Mouse (Mus musculus) embryo, embryonic 11 days (tissue): ENCODE results near the gene Ly6g5b.

ENCODE experiments used
- DNase-seq: peaks from one replicate; pipeline ENCODE4 v3.0.0-alpha.2; 2015

Gene Ly6g5b

GRCm38 (mm10) chr17:35077285-35077684, 37.9 kb downstream of the Ly6g5b start:
- no peak for DNase-seq

DNA sequence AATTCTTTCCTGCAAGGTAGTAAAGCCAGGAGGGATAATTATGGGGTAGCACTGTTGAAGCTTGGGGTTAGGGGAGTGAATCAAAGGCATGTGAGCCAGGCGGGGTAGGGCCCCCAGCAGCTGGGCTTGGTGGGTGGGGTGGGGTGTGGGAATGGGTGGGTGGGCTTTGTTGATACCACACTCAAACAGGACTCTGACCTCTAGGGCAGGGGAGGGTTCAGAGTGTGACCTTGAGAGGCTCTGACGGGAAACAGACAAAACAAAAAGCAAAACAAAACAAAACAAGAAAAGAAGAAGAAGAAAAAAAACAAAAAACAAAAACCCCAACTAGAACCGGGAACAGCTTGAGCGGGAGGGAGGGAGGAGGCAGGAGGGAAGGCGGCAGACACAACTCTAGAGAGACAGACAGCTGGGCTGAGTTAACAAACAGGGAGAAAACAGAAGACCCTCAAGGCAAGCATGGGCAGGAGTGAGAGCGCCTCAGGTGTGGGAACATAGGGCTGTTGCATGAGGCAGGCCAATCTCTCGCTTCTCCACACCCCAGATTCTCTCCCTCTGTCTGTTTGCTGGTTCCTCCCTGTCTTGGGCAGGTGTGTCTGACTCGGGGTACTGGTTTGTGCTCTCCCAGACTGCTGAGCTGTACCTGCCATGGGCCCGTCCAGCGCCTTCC, 38.6 kb downstream of the Ly6g5b start, which contains the start of gene Ly6g6e:
TSS of gene Ly6g6e (plus strand) at position 396 of the 670 bp plus-strand sequence.
- DNase-seq: no peak

- no peak for DNase-seq
Observed at GRCm38 (mm10) chr17:35074097-35074496, 41.1 kb downstream of the Ly6g5b start.

DNA sequence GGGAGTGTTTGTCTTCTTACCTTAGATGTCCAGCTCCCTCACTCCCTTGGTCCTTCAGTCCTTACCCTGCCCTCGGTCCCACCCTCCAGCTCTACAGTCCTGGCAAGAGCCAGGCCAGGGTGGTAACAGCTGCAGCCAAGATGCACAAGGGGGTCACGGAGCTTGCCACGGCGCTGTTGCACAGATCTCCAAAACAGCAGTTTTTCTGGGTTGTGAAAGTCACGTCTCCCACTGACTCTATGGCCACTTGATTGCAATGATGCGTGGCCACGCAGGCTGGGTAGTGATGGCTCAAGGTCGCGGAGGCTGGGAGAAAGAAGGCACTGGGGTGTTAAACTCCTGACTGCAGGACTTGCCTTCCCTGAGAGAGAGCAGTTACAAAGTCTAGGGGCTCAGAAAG, 43.8 kb downstream of the Ly6g5b start:
- no peak for DNase-seq

GRCm38 (mm10) chr17:35070556-35071229, 44.5 kb downstream of the Ly6g5b start:
- no peak for DNase-seq

DNA sequence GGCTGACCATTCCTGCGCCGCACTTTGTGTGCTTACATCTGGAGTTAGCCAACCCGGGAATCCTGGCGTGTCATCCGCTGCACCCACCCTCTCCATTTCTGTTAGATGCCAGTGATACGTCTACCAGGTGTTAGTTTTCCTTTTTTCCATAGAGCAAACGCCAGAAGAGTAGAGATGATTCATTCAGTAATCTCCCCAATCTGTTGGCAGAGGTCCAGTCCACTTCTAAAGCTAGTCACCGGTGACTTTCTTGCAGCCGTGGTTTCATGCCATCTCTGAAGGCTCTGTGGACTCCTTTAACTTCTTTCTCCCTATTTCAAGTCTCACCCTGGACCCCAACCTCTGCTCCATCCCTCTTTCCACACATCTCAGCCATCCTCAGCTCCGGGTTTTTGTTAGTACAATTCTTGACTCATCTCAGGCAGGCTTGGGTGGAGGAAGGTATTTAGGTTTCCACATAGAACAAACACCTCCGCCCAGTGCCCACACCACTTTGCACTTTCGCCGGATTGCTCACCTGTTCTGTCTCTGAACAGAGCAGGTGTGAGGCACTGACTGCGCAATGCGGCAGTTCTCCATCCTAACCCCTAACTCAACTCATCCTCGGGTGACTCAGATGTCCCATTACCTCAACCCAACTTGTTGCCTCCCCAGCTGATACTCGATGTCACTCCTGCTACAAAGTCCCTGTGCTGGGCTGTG, 46.9 kb downstream of the Ly6g5b start:
- DNase-seq: no peak

GRCm38 (mm10) chr17:35066084-35066483, 49.1 kb downstream of the Ly6g5b start, which contains the start of gene Mpig6b:
TSS of gene Mpig6b (minus strand) at chr17:35066184.
- no peak for DNase-seq

DNA sequence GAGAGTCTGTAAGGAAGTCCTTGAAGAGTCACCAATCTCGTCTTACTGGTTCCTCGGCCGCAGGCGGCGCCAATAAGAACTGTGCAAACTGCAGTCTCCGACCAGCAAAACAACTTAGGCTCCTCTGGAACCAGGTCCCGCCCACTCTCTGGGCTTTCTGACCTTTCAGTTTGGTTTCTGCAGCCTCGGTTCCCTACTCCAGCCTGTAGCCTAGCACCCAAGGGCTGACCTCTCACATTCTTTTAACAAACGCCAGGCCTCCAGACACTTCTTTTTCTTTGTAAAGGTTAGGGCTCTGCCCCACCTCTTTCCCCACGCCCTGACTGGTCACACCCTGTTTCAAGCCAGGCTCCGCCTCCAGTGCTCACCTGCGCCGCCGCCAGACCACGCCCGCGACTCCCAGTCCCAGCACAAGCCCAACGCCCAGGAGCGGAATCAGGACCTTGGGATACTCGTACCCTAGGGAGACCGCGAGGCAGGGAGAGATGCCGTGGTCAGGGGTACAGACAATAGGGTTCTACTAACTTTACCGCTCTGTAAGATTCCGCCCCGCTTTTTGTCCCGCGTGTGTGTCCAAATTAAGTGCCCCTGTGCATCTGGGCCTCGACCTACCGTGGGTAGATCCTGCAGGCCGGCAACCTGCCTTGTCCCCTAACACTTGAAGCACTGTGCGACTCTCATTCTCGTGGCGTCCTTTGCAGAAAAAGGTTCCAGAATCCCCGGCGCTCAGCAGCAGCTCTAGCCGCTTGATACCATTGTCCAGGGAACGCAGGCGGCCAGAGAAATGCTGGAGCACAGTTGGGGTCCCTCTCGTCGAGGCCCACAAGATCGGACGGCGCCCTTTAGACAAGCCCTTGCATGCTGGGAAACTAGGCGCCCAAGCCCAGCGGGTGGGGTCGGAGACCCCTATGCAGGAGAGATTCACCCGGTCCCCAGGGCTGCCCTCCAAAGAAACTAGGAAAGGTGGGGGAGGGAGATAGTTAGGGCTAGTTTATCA, 50.0 kb downstream of the Ly6g5b start, which contains the start of gene Ly6g6c:
TSS of gene Ly6g6c (plus strand) at position 438 of the 997 bp plus-strand sequence.
- peak; percentile 77 for DNase-seq

DNA sequence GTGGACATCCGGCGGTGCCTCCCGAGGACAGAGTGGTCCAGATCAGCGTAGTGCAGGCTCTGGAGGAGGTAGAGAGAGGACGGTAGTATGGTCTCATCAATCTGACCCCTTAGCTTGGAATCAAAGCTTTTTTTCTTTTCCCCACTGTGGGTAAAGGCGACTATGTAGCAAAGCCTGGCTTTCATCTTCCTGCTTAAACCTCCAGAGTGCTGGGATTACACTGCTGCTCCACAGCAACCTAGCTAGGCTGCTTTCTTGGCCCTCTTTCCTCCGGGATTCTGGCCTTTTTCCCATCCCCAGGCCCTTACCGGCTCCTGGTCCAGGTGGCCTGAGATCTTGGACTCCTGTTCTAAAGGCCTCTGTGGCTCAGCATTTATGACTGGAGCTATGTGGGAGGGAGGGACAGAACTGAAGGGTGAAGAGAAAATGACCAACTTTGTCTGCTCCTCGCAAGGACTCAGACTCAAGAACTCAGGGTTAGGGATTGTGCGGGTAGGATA, 50.8 kb downstream of the Ly6g5b start:
- no peak for DNase-seq
